Mouse (Mus musculus) left cerebral cortex, postnatal 10 days (tissue): ENCODE measurements at regions not wholly inside any gene's neighbourhood (a gene's known extent, or its start where the extent isn't known, plus 50 kb on each side); places are given as distances from the start of the nearest gene placed in this dataset. TPM values are rescaled to one million over a fixed set of nuclear protein-coding genes. Genes with fewer than 3 reads are reported as not detected.
"Not testable (repeated sequence)": the region's sequence is repeated elsewhere in the genome, so short reads cannot be mapped to it uniquely, and the experiment has no call there.

ENCODE experiments used
- DNase-seq, 2 experiments: peaks; one replicate each; pipeline ENCODE4 v3.0.0; 2021 to 2022; ENCODE audit warnings: low spot score in 2 of 2, mixed read lengths in 1 of 2; ENCODE audit errors: extremely low spot score in 1 of 2
- intact Hi-C: fragments of 180-260 bp; cut with DNase I; formaldehyde crosslinking; loops from one replicate; pipeline ENCODE4 v1.15.1; 2025
- microRNA-seq: library from miRNA; unstranded; fragments of <30 nt; microRNA quantifications from one replicate; pipeline ENCODE4 v1.2.0, GENCODE M21; 2022

DNA sequence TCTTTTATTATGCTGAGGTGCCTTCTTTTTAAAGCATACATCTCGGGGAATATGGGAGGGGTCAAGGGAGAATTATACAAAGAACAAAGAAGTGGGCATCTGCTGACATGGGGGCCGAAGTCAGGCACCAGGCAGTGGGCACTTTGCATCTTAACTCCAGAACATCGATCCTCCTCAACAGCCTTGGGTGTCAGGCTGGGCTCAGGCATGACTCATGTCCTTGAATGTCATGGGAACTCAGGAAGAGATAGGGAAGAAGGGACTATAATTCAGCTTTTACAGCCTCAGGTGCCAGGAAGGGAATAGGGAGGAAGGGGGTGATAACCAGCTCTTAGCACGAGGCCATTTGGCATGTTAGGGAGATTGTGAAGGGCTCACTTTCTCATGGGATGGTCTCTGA, 85.6 kb upstream of the Ptprz1 start:
- intact Hi-C loops, DNase-seq: not testable (repeated sequence)

DNA sequence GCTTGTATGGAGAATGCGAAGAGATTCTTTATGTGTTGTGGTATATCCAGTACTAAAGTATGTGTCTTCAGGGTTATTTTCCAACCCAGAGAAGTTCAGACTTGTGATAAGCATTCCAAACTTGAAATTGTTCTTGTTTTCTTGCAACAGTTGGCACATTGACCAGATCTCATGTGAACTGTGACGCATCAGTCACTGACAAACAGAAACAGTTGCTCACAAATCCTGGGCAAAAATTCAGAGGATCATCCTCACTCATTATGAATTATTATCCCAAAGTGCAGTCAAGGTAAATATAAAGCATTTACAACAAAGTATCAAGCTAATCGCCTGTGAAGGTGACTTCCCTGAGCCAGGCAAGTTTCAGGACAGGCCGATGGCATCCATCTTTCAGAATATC, 83.5 kb upstream of the Ptprz1 start:
- intact Hi-C loops = no loop called here
- no peak for DNase-seq

DNA sequence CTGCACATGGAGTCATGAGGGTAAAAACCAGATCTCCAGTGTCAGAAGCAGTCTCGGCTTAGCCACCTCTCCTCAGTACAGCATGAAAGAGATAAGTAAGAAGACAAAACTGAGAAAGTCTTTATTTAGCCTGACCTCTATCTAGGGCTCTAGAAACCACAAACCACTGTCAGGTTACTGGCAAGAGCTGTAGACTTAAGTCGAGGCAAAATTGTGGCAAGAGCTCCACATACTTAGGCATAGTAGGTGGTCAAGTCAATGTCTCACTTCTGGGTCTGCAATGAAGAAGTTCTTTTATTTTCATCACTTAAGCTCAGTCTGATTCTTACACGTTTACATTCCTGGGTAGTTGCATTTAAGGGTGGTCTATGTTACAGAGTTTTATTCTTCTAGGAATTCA, 82.7 kb upstream of the Ptprz1 start:
- no peak for DNase-seq
- intact Hi-C loops = no loop called here

DNA sequence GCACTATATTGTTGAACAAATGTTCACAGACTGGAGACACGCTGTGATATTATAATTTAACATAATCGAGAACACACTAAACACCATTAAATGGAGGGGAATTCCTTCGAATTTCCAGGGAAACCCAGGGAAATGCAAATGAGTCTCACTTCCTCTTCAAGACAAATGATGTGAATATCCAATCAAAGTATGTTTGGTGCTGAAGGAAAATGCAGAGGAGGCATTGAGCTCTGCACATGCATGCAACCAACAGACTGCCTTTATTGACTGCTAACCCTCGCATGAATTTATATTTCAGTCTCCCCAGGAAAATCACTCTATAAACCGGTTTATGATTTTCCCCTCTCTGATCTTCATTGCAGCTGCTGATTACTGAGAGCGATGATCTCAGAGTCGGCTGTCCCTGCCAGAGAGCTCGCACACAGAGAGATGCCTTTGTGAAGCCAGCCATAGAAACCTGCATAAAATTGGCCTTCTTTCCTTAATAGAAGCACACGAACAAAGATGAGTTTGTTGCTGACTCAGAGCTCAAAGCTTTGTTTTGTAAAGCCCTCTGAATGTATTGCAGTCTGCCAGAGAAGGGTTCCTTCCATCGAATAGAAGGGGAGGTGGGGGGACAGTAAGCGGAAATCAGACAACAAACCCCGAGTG, 81.1 kb upstream of the Ptprz1 start:
- intact Hi-C loops = loop anchor here (2.0 kb wide), 1 partner anchor 83 kb away; no protein-coding TSS in a partner anchor
- DNase-seq = peak; percentile 30 to 60

DNA sequence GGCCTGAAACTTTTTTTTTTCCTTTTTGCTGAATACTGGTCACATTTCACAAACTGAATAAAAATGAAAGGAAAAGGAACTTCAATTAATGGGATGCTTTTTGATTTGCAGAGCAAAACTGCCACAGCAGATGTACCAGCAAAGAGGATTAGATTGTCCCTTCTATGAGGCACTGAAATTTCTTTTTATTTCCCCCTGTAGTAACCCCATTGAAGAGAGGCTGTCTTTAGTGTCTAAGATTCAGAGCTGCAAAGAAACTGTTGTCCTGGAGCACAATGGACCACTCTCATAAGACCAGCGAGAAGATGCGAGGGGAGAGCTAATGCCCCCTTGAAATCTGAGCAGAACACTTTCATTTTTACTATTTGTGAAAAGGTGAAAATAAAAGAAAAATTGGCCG, 80.5 kb upstream of the Ptprz1 start:
- intact Hi-C loops = loop anchor here (2.0 kb wide), 1 partner anchor 82 kb away; no protein-coding TSS in a partner anchor

DNA sequence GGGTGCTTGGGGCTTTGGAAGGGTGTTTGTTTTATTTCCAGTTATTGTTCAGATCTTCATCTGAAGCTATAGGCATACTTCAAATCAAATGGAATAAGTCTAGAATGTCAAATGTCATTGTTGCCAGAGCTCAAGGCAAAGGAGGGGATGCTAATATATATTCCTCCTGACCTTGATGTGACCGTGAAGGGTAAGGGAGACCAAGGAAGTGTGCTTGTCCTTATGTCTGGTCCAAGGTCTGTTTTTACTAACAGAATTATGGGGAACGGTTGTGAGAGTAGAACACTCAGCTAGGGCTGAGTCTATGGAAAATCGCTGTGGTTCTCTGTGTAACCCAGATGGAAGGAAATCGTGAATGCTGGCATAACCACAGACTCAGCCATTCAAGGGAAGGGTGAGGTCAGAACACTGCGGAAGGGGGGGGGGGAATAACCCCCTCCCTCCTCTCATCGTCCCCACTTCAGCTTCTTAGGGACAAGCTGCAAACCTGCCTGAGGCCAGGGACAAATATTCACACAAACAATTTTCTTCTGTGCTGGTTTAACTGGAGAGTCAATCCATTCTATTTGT, 79.9 kb upstream of the Ptprz1 start:
- no peak for DNase-seq
- intact Hi-C loops = loop anchor here (2.0 kb wide), 1 partner anchor 81 kb away; no protein-coding TSS in a partner anchor

More for the DNA sequence above, 80.5 kb upstream of the Ptprz1 start:
- DNase-seq = no peak

DNA sequence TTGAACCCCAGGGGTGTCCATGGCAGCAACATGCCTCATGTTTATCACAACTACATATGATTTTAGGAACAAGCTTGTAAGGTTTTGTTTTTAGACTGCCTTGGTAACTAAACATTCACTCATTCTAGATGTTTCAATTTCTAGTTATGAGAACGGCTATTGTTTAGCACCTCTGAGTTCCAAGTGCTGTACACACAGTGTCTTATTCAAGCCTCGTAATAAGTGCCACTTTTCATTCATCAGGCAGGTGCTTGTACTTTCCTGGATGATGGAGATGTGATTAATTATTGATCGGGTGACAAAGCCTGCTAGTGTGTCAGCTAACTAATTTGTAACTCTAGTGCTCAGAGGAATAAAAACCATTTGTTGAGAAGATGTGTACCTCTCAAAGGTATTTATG, 73.4 kb upstream of the Ptprz1 start:
- intact Hi-C loops = no loop called here
- DNase-seq = no peak

DNA sequence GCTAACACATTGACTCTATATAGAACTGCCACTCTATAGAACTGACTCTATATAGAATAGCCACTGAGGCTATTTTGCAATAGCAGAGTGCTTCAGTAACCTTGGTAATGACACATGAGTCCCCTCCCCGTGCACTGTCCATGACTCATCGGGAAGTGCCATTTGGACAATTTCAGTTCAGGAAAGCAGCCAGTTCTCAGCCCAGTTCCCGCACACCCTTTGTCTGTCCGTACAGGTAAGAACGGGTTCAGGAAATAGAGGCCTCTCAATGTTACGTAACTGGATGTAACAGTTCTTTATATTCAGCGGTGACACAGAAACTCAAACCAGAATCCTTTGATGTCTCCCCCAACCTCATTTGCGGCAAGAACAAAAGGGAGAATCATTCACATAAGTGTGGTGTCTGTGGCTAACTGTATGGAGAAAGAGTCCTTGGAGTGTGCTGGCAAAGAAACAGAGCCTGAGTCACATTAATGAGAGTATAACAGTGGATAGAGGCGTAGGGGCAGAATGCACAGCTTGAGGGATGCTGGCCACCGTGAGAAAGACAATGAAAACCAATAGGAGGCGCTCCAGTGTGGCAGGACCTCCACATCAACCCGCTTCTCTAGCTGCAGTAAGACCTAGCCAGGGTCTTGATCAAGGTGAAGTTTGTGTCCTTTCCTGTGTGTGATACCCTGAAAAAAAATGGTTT, 72.8 kb upstream of the Ptprz1 start:
- intact Hi-C loops = no loop called here
- no peak for DNase-seq

DNA sequence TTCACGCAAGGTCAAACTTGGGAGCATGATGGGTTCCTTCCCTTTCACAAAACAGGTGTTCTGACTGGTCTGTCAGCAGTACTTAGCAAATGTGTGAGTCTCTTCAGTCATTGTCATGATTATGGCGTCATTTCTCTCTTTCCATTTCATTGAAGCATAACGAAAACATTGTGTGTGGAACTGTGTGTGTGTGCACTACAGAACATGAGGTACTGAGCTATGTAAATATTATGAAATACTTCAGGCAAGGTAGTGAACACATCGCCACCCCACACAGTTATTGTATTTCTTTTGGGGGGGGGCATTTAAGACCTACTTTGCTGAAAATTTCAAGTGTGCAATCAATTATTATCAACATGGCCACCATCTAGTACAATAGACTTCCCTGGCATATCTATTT, 71.4 kb upstream of the Ptprz1 start:
- DNase-seq = no peak
- intact Hi-C loops = no loop called here

DNA sequence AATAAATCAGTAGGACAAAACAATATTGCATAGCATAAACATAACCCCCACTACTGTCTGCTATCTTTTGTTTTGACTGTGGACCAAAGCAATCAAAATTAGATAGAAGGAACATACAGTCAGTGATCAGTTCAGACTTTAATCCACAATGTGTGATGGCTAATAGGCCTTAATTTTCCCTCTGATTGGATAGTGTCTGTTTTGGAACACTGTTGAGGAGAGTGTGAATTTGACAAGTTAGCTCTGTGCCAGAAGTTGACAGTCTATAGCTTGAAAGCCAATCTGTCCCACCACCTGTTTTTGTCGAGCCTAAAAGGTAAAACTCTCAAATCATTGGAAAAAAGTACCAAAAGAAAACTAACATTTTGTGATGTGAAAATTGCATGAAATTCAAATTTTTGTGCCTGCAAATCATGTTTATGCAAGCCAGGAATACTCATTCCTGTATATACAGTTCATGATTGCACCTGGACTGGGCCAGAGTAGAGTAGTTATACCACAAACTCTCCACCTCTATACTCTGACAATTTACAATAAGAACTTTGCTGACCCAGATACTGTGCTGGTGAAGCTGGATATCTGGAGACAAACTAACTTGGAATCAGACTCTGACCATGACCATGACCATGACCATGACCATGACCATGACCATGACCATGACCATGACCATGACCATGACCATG, 50.1 kb upstream of the Ptprz1 start:
- intact Hi-C loops = no loop called here
- no peak for DNase-seq

Small RNAs in the stretch of these regions (microRNA-seq; reads per million reads assigned to microRNA genes)
- not detected for gene Gm25942
